Mouse (Mus musculus) kidney, postnatal 4 days (tissue): Measurements from ENCODE around the gene Dnajb8.

Experiments used
- DNase-seq, 2 experiments: peaks; one replicate each; pipeline ENCODE4 v3.0.0; 2021; ENCODE audit warnings: mixed read lengths in 2 of 2

Gene Dnajb8

DNA sequence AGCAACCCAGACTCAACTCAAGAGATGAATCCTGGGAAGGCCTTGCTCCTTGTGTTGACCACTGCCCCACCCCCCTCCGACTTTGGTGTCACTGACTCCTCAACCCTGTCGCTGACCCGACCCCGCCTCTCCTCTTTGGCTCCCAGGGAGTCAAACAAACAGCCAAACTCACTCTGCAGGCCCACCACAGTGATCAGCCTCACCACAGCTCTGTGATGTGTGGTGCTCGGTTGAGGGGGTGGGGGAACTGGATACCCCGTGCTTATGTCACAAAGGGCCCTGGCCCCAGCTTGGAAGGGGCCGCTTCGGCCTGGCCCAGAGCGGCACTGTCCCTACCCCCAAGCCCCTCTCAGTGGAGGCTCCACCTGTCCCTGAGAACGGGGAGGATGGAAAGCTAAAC, at the start of gene Dnajb8:
Gene Dnajb8 (plus strand): TSS at position 301 of the 400 bp plus-strand sequence.
- no peak for DNase-seq

DNA sequence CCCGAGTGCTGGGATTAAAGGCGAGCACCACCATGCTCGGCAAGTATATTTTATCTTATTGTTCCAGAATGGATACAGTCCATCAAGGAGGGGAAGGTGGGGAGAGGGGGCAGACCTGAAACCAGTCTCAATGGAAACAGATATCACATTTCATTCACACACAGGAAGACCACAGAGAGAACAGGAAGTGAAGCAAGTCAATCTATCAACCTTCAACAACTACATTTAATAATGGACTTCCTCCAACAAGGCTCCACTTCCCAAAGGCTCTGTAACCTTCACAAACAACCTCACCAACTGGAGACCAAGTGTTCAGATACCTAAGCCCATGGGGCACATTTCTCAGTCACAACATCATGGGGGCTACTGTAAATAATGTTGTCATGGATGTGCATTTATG, 47.9 kb upstream of the Dnajb8 start:
- DNase-seq = no peak

DNA sequence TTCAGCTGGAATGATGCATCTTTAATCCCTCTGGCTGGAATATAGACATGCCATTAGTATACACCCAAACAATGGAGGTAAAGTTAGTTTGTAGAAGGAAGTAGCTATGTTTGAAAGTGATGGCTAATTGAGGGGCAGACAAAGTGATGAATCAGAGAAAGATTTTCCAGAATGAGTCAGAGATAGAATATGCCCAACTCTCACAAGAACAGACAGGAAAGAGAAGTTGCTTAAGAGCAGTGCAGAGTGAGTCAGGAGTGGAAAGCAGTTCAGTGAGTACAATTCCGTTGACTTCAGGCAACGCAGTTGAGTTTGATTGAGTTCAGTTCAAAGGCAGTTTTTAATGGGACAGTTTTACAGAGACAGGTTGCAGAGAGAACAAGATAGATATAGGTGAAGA, 47.4 kb upstream of the Dnajb8 start:
- no peak for DNase-seq

DNA sequence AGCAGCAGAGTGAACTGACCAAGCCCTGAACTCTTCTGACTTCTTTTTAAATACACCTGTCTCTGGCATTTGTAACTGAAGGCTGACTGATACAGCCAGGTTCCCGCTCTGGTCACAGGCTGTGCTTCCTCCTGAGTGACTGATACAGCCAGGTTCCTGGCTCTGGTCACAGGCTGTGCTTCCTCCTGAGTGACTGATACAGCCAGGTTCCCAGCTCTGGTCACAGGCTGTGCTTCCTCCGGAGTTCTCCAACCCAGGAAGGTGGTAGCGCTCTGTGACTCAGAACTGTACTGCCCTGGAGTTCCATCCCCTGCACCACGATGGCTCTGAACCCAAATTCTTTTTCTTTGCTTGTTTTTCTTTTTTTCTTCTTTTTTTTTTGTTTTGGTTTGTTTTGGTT, 37.4 kb upstream of the Dnajb8 start:
- no peak for DNase-seq

DNA sequence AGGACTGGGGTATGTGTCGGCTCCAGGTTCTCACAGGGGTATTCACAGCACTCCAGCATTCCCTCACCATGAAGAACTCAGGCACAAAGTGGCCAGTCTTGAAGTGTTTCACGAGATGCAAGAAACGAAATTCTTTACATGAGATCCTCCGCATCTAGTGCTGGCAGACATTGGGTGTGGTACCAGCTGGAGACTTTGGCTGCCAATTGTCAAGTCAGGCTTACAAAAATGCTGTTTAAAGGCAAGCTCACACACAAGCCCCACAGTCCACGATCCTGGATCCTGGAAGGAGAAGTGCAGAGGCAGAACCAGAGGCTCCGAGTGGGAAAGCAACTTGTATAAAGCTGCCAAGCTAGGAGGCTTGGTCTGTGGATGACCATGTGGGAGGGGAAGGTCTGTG, 33.9 kb upstream of the Dnajb8 start:
- no peak for DNase-seq

DNA sequence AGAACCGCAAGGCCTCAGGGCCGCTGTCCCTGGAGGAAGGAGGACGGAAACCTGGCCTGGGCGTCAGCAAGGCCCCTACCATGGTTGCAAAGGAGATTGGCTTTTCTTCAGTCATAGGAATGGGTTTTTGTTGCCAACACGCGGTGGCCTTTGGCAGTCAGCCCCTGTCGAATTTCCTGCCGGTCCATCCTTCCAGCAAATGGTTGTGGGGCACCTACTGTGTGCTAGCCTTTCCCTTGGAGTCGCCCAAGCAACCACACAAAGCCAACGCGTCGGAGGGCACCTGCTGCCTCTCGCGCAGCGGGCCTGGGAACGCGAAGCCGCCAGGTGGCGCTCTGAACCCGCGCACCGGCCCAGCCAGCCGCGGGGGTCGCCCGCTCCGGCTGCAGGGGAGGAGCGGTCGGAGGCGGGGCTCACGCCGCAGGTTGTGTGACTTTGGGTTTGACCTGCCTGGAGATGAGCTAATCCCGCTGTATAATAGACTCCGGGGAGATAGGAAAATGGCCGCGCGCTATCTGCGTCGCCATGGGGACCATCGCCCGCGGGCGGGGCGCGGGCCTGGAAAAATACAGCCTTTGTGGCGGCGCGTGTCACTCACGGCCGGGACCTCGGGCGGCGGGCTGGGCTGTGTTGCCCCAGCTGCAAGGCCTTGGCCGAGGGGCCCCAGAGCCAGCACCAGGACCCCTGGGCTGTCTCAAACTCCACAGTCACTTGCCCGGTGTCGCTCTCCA, 32.6 kb upstream of the Dnajb8 start:
- peak; percentile 83 to 86 for DNase-seq

DNA sequence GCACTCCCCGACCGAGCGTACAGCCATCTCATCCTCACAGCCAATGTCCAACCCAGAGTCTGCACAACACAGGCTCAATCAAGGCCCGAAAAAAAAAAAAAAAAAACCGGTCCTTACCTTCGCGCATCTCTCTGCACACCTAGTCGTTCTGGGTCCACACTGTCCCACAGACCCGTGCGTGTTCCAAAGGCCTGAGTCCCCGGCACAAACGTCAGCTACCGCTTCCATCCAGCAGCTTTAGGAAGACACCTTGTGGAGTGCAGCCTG, 32.1 kb upstream of the Dnajb8 start:
- no peak for DNase-seq

DNA sequence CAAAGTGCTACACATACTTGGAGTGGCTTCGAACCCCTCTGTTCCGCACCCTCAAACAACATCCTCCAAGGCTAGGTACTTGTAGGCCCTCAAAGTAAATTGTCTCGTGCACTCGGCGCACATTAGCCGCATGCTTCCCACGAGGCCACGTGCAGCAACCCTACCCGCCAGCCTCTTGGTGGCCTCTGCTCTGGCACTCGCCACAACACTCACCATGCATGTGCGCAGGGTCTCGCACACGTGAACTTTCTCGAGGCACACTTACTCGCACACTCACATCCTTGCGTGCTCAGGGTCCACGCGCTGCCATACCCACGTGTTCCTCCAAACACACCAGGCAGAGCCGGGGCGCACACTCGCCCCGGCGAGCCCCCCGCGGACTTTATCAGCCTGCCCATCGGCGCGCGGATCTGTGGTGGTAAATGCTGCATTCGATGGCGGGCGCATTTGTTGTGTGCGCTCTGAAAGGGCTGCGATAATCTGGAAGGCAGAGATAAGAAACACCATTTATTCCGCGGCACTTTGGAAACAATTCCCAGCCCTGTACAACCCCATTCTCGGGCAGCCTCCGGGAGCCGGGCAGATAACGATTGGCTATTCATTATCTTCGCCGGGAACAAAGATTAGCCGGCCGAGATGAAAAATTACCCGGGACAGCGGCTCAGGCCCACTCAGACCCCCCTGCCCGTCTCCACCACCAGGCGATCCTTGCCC, 31.6 kb upstream of the Dnajb8 start:
- DNase-seq = peak in 1 of 2 experiments; percentile 35

DNA sequence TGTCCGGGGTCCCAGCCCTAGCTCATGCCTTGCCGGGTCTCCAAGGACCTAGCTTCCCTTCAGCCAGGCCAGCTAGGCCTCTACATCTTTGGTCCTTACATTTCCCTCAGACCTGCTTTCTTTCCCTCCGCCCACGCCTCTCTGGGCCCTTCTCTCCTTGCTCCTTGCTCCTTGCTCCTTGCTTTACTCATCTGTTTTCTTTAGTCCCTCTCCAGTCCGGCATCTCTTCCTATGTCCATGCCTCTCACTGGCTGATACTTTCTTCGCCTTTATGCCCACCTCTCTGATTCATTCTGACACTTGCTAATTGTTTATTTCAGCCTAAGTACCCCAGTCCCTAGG, 31.1 kb upstream of the Dnajb8 start:
- no peak for DNase-seq

DNA sequence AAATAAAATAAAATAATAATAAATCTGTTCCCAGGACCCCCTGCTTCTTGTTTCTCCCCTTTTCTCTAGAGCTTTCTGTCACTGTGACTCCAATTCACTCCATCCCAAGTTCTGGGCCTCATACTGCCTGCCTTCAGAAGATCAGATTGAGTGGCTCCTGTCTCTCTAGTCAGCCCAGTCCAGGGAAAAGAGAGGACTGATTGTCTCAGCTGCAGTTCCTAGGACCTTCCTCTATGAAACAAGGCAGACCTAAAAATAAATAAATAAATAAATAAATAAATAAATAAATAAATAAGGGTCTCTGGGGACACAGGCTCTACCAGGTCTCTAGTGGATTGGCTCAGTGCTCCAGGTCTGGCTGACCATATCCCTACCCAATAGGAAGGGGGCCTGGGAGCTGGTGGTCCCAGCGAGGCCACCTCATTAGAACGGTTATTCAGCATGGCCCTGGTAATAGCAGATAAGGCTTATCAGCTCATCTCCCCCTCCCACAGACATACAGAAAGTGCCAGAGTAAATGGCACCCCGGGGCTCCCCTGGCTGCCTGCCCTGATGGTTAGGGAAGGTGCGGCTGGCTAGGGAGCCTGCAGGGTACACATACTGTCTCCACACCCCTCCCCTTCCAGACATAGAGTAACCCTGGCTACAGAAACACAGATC, 30.5 kb upstream of the Dnajb8 start:
- DNase-seq = no peak

DNA sequence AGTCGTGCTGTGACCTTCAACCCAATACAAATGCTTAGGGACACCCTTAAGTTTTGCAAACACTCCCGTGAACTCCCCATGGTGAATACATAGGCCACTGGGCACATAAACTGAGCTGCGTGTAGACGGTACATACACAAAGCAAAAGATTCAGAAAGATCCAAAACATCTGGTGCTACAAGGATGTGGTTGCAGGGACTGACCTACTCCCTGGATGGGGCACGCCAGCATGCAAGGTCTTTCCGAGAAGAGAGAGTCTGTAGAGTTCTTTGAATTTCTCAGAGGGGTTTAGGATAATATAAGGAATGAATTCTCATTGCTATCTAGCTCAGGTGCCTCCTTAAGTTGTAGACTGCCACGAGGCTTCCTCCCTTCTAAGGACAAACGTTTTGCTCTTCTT, 29.3 kb upstream of the Dnajb8 start:
- no peak for DNase-seq

DNA sequence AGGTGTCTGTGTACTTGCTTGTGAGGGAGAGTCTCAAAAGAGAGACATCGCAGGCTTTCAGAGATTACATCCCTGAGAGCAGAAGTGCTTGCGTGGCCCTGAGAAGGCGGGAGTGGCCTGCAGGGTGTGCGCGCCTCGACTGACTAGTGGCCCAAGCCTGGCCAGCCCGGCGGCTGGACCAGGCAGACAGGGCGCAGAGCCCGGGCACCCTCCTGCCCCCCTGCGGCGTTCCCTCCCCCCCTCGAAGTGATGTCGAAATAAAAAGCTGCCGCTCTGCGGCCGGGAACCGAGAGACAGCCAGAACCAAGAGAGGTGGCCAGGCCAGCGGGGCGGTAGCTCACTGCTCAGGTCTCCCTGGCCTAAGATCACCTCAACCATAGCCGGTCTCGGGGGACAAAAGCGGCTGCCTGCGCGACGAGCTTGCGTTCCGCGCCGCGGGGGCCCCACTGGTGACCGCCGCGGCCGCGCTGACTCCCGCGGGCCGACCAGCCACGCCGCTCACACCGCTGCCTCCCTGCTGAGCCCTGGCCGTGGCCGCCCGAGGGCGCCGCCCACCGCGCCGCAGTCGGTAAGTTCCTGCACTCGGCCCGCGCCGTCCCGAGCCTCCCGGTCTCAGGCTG, 28.5 kb upstream of the Dnajb8 start, which contains the start of gene Gata2:
Gene Gata2 (plus strand): TSS at position 459 of the 620 bp plus-strand sequence.
- peak; percentile 64 to 76 for DNase-seq

DNA sequence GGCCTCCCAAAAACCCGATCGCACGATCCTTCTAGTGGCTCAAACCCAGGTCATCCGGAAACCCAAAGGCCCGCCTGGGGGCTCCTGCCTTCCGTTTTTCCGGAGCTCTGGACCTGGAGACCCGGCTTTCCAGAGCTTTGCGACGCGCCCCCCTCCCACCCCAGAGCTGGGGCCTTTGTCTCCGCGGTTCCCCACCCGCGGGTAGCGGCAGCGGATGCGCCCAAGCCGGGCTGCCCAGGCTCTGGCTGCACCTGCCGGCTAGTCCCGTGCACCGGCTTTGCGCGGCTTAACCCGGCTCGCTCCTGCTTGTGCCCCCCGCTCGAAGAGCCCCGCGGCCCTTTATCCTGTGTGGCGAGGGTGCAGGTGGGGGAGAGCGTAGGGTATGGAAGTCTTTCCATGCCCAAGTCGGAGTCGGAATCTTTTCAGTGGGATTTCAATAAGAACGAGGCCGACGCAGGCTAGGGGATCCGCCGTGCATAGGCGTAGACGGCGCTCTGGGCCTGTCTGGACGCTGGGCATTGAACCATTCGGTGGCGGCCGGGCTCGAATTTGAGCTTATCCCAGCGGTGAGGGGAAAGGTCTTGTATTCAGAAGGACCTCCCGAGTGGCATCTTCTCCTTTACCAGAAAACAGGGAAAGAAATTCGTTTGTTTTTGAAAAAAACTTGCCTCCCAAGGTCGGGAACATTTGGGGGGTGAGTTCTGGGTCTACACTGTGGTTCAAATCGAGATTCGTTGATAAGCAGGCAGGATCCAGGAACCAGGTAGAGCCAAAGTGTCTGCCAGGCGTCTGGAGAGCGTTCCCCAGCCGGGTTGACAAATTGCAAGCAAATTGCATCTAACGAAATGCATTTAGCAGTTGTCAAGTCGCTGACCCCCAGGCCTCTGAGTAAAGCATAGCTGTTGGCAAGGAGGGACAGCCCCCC, 27.8 kb upstream of the Dnajb8 start:
- DNase-seq = peak; percentile 49 to 61

DNA sequence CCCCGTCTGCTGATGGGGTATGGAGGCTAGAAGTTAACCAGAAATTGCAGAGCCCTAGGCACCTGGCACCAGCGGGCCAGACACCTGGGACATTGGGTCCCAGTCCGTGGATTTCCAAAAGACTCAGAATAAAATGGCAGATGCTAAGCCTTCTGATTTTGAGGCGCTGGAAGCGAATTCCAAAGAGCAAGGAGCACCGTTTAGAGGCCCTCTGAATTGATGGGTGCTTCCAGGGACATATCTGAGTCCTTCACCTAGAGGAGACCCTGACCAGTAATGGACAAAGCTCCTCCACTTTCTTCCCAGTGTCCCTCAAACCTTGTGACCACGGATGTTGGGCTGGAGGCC, 27.1 kb upstream of the Dnajb8 start:
- peak in 1 of 2 experiments; percentile 23 for DNase-seq

DNA sequence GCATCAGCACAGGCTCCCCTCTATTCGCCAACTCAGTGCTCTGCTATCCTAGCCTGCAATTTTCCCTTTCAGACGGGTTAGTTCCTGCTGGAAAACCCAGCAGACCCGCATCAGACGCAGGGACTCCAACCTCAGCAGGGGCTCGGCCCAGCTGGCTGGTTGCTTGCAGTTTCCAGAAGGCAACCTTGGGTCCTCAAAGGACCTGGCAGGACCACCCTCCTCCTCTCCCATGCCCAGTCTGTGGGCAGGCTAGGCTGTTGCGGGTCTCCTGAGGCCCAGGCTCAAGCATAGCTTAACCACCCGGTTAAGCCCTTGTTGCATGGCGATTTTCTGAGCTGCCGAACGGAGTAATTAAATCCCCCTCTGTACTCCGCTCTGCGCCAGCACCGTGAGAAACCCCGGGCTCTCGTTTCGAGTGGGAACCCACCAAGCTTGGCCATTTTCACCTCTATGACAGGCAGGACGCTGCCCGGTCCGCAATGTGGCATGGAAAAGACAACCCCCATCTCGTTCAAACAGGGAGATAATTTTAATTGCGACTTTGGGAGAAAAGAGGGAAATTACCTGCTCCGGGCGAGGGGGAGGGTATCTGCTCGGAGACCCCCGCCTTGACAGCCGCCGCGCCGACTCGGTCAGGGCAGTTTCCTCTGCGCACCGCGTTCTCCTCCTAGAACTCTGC, 25.9 kb upstream of the Dnajb8 start:
- peak; percentile 36 to 52 for DNase-seq

DNA sequence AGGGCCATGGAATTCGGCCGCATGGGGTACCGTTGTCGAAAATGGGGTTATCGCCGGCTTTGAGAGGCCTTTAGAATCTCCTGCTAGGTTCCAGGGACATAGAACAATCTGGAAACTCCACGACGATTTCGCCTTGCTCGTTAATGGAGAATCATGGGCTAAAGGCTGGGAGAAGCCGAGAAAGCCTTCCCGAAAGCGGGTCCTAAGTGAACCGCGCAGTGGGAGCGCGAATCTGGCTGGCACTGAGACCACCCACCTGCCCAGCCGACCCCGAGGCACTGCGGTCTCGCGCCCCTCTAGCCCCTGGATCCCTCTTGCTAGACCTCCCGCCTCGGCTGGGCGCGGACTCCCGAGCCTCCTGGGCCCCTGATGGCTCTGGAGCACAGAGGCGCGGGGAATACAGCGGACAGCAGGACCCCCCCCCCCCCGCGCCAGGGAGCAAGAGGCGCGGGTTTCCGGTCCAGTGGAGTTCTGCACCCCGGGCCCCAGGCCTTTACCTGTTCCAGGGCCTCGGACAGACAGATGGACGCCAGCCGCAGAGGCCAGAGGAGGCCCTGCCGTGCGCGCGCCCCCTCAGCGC, 25.2 kb upstream of the Dnajb8 start:
- peak; percentile 24 to 51 for DNase-seq

DNA sequence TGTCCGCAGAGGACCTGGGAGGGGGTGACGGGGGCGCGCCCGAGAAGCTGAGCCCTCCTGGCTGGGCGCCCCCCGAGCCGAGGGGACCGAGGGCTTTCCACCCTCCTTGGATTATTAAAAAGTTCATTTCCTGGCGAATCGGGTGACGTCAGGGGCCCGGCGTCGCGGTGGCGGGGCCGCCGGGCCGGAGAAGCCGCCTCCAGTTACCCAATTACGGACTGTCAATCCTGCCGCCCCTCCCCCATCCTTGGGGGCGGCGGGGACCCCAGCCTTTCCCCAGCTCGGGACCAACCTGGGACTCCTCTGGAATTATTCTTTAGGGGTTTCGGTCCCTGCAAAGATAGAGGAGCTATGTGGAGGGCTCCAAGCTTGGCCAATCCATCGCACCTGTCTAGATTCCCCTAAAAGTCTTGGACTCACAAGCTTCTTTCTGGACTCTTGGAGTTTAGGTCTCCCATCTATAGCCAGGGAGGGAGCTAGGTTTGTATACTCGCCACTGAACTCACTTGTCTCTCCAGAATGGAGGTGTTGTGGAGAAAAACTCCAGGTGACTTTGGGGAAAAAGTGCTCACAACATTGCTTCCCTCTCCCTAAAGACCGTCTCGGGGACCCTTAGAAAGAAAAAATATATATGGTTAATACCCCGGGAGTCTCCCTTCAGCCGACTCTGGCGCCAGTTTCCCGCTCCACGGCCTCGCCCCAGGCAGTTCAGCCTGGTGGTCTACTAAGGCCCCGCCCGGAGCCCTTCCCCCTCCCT, 24.6 kb upstream of the Dnajb8 start:
- peak; percentile 52 to 62 for DNase-seq

DNA sequence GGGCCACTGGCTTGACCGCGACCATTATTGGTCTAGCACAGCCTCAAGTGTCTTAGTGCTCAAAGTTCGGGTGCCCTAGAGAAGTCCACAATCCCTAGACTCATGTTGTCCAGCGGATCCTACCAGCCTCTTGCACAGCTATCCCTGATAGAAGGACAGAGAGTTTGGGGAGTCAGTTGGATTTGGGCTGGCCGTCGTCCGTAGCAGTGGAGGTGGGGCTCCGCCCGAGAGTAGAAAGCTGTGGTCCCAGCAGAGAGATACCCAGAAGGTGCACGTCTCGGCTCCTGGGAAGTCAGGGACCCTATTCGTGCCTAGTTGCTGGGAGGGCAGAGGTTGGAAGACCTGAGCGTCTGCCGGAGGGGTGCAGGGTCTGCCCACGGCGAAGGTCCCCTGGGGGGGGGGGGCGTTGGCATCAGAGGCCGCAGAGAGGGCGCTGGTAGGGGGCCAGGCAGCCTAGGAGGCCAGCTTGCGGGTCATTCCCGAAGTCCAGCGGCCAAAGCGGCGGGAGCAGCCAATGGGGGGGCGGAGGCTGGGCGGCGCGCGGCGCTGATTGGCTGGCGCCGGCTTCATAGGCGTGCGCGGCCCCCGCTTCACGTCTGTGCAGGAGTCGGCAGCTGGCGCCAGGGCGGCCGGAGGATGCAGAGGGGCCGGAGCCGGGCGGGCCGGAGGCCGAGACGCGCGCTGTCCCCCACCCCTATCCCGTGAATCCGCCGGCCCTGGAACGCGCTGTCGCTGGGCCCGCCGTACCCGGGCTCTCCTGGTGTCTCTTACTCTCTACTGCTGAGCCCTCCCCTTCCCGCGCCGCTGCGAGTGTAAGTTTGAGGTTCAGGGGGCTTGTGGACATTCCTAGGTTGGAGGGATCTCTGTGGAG, 23.8 kb upstream of the Dnajb8 start:
- peak; percentile 90 to 93 for DNase-seq

DNA sequence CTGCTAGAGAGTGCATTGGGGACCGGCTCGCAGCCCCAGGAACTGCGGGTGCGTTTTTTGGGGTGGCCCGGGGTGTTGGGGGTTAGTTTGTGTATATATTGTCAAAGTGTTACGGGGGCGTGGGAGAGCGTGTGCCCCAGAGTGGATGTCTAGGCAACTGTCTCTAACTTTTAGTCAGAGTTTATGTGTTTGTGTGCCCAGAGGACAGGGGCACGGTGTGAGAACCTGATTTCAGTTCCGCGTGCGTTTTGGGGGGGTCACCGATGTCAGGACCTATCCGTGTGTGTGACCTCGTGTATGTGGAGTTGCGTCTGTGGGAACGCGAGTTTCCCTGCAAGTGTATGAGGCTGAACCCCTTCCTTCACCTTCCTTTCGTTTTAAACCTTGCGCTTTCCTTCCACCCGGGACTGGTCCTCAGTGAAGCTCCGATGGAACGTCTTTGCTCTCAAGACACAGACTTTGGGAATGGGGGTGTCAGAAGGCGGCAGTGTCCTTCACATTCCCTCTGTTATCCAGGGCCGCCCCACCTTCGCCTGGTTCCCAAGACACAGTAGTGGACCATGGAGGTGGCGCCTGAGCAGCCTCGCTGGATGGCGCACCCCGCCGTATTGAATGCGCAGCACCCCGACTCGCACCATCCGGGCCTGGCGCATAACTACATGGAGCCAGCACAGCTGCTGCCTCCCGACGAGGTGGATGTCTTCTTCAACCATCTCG, 22.9 kb upstream of the Dnajb8 start:
- DNase-seq = peak; percentile 46 to 63
